ENCODE assay signal across 9 mouse cellular contexts in the genomic region with DNA sequence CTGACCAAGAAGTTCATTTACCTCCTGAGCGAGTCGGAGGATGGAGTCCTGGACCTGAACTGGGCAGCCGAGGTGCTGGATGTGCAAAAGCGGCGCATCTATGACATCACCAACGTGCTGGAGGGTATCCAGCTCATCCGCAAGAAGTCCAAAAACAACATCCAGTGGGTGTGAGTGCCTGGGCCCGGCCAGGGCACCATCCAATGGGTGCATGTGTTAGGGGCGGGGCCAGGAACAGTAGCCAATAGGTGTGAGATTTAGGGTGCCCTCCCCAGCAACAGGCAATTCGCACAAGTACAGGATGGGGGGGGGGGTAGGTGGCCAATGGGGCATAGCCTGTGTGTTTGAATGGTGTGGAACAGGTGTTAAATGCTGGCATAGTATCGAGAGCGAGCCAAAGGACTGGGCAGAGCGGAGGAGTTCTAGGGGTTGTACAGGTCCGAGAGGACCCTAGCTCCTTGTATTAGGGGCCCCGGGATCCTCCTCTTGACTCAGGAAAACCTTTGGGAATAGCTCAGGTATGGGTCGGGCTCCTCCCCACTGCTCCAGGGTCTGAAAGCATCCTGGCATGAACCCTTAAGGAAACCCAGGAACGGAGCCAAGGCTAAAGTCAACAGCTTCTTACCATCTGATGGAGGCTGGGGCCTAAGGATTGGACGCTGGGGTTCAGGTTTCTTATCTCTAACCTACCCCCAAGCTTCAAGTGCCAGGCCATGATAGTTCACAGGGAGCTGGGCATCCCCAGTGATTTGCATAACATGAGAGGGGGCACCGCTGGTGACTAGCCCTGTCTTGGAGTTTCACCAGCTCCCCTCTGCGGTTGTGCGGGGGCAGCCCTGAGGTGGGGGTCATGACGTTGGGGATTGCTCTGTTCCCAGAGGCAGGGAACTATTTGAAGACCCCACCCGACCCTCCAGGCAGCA. TPM values are rescaled to one million over a fixed set of nuclear protein-coding genes. Genes with fewer than 3 reads are reported as not detected.
DNase-seq lines count a peak whose midpoint lies in the region; ATAC-seq and TF ChIP-seq lines count a peak whose summit lies in the region.
"Had no signal": no experiment of that assay in that cellular context is flagged by ENCODE, and none has a peak within 500 bp of the region (broad histone marks: within the 10 kb centered on the region; RNA-seq: fewer than 3 reads in every experiment).

No protein-coding gene starts in this region.

- no peaks in the 10 kb centered on the region for H3K9me3 ChIP-seq in ES-E14 (ENCODE audit: control insufficient read depth, insufficient read depth, low read depth, low read length)
- no peaks in the 10 kb centered on the region for H3K9me3 ChIP-seq in lung, embryonic 15.5 days

- H3K9ac ChIP-seq in ES-E14 (ENCODE audit: insufficient read depth, low read depth, low read length, poor library complexity, severe bottlenecking): peak overlapping the region; percentile 45
- H3K9ac ChIP-seq in lung, embryonic 15.5 days: no peak overlapping the region

- peak; percentile 90 for DNase-seq in ES-E14 (ENCODE audit: low read depth, low spot score)
- DNase-seq in cerebellum, adult 8-10 months: peak; percentile 27
- peak; percentile 75 for DNase-seq in forelimb bud, embryonic 11.5 days (ENCODE audit: low read depth, low spot score)
- DNase-seq in heart, postnatal 4 days: peak; percentile 86
- peak; percentile 91 for DNase-seq in layer of hippocampus, adult 9-11 months
- DNase-seq in ovary, postnatal 14 days (ENCODE audit: low spot score): peak; percentile 72
- DNase-seq in thymus, postnatal 0 days (ENCODE audit: low spot score): peak; percentile 93

- WGBS in lung, embryonic 15.5 days: 15% methylated on average over 23 of the region's 23 CpGs

- peaks cover 6 to 18% of the 10 kb centered on the region in 2 experiments; a peak in 3 of 4 replicates for H3K4me1 ChIP-seq in ES-E14 (ENCODE audit: control insufficient read depth in 2 of 2, insufficient read depth in 2 of 2, low read length in 2 of 2, poor library complexity in 1 of 2)
- peaks cover 65% of the 10 kb centered on the region for H3K4me1 ChIP-seq in lung, embryonic 15.5 days

- H3K36me3 ChIP-seq in ES-E14 (ENCODE audit: control insufficient read depth, insufficient read depth, low read length, poor library complexity, severe bottlenecking): peaks cover 10% of the 10 kb centered on the region
- H3K36me3 ChIP-seq in lung, embryonic 15.5 days: no peaks in the 10 kb centered on the region

- peak overlapping the region; percentile 35 for H3K27ac ChIP-seq in ES-E14 (ENCODE audit: insufficient read depth, low read depth, low read length, poor library complexity, severe bottlenecking)
- peak overlapping the region; percentile 89 for H3K27ac ChIP-seq in lung, embryonic 15.5 days

- H3K4me3 ChIP-seq in ES-E14 (ENCODE audit: insufficient read depth in 1 of 2, low read depth in 1 of 2, low read length in 2 of 2, poor library complexity in 1 of 2, severe bottlenecking in 1 of 2): peak overlapping the region; percentile 53 to 72
- peak overlapping the region; percentile 32 for H3K4me3 ChIP-seq in lung, embryonic 15.5 days

- H3K27me3 ChIP-seq in lung, embryonic 15.5 days: no peaks in the 10 kb centered on the region

- peak overlapping the region; percentile 47 for H3K4me2 ChIP-seq in lung, embryonic 15.5 days

- in situ Hi-C loops in ES-E14 (cut with MboI; ENCODE audit: low sequenced_read_pairs in 2 of 2, unreplicated experiment in 2 of 2): no loop called here

- peak; percentile 83 for ATAC-seq in lung, embryonic 15.5 days (ENCODE audit: borderline replicate concordance, extremely low read depth, low FRiP score, low TSS enrichment)

TF ChIP-seq in ES-E14, 5 proteins besides CTCF, POLR2A, EP300 and RAD21:
- TF ChIP-seq CHD2 (IDR thresholded peaks at IDR 0.05; ENCODE audit: low read depth, low read length) (peak; percentile 62), HCFC1 (IDR thresholded peaks at IDR 0.05; ENCODE audit: borderline replicate concordance, insufficient read depth, low read length) (no peak)

RNA-seq across cellular contexts. Expression of a gene that starts 8.5 kb away (rescaled TPM):
- total RNA-seq in ES-E14 (2012; rRNA removed): 7.5 and 9.8 TPM in 2 replicates
- 1 to 10 TPM; 5.8 to 9.7 TPM for total RNA-seq in heart, postnatal 4 days (2021)
- 13.7 and 16.1 TPM in 2 replicates for polyA plus RNA-seq in lung, embryonic 15.5 days (2015; fragmentation: Nextera tagmentation; extraction: Ambion mirVana)
- 58.9 and 64.1 TPM in 2 replicates for polyA plus RNA-seq in thymus, postnatal 0 days (2015; fragmentation: Nextera tagmentation; extraction: Ambion mirVana)

RNA-seq across cellular contexts. Expression of a gene that starts 25.5 kb away (rescaled TPM):
- total RNA-seq in ES-E14 (2012; rRNA removed): 4.7 and 8.1 TPM in 2 replicates
- total RNA-seq in heart, postnatal 4 days (2021): 1 to 10 TPM; 3.3 to 3.7 TPM
- polyA plus RNA-seq in lung, embryonic 15.5 days (2015; fragmentation: Nextera tagmentation; extraction: Ambion mirVana): 6.5 and 8.1 TPM in 2 replicates
- 1.3 and 2.1 TPM in 2 replicates for polyA plus RNA-seq in thymus, postnatal 0 days (2015; fragmentation: Nextera tagmentation; extraction: Ambion mirVana)
- total RNA-seq: common myeloid progenitor, adult 5-6 weeks had no signal

RNA-seq across cellular contexts. Expression of a gene that starts 37.4 kb away (rescaled TPM):
- 78.8 and 126 TPM in 2 replicates for total RNA-seq in ES-E14 (2012; rRNA removed)
- total RNA-seq in heart, postnatal 4 days (2021): 10 to 100 TPM; 96.2 to 97.8 TPM
- polyA plus RNA-seq in lung, embryonic 15.5 days (2015; fragmentation: Nextera tagmentation; extraction: Ambion mirVana): 498 and 529 TPM in 2 replicates
- polyA plus RNA-seq in thymus, postnatal 0 days (2015; fragmentation: Nextera tagmentation; extraction: Ambion mirVana): 262 and 327 TPM in 2 replicates
- total RNA-seq: common myeloid progenitor, adult 5-6 weeks had no signal

Comparison
In these comparisons a context has a peak if more than half of its experiments do, and no peak if none do; other contexts are left out.
1. Peak in every context shown above with its lines: DNase-seq, ATAC-seq, H3K4me3 ChIP-seq and H3K27ac ChIP-seq.
2. DNase-seq: peak in every context shown above with its lines; median percentile 93 in thymus, postnatal 0 days; 91 in layer of hippocampus, adult 9-11 months; 90 in ES-E14; 86 in heart, postnatal 4 days; 75 in forelimb bud, embryonic 11.5 days; 72 in ovary, postnatal 14 days; 27 in cerebellum, adult 8-10 months.